Mouse (Mus musculus): ENCODE measurements around the gene Gm42906. TPM values are rescaled to one million over a fixed set of nuclear protein-coding genes. Genes with fewer than 3 reads are reported as not detected.

Gm42906 gene
- polyA plus RNA-seq, 2 experiments = not detected

DNA sequence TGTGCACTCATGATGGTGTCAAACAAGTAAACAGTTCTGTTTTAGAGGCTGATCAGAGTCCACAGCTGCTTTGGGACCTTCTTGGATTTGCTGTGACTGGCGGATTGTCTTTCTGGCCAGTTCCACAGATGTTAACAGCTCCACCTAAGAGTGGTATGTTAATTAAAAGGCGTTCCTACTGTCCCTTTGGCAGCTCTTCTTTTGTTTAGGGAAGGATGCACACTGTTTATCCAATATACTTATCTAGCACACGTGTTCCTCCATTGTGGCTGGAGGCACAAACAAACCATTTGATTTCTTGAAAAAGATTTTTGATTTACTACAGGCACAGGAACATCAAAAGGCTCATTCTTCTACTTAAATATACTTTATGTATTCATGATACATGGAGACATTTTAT, 351.0 kb downstream of the Gm42906 start:
- WGBS (ENCODE audit: insufficient replicate concordance) = 42% methylated on average over 3 of the region's 3 CpGs
- no peak for TF ChIP-seq EP300 (IDR thresholded peaks at IDR 0.05; ENCODE audit: low read depth)
- TF ChIP-seq CTCF (IDR thresholded peaks at IDR 0.05; ENCODE audit: low read depth) = no peak
- H3K27ac ChIP-seq = no peak overlapping the region
- H3K4me2 ChIP-seq (ENCODE audit: low read depth) = no peak overlapping the region
- ATAC-seq (ENCODE audit: insufficient read depth) = no peak
- H3K4me1 ChIP-seq (replicated peaks; ENCODE audit: control insufficient read depth in 2 of 2, insufficient read depth in 2 of 2, low read length in 1 of 2) = peaks cover 0 to 3% of the 10 kb centered on the region in 2 experiments; a peak in 2 of 4 replicates
- no peaks in the 10 kb centered on the region for H3K9me3 ChIP-seq (ENCODE audit: control insufficient read depth, low read length)
- DNase-seq (ENCODE audit: low read depth in 3 of 3, low spot score in 3 of 3) = no peak
- no peak overlapping the region for H3K9ac ChIP-seq (replicated peaks)
- H3K27me3 ChIP-seq (ENCODE audit: control insufficient read depth, insufficient read depth, low read length) = no peaks in the 10 kb centered on the region
- H3K4me3 ChIP-seq (ENCODE audit: insufficient read depth in 1 of 2, low read depth in 2 of 2, low read length in 2 of 2) = no peak overlapping the region
- no peaks in the 10 kb centered on the region for H3K36me3 ChIP-seq (replicated peaks; ENCODE audit: control insufficient read depth, insufficient read depth, low read depth)

GRCm38 (mm10) chr5:151074282-151074681, 353.7 kb downstream of the Gm42906 start:
- Histone ChIP-seq H3K4me3 (ENCODE audit: insufficient read depth in 1 of 2, low read depth in 2 of 2, low read length in 2 of 2) (no peak overlapping the region), H3K9me3 (ENCODE audit: control insufficient read depth, low read length) (no peaks in the 10 kb centered on the region), H3K9ac (replicated peaks) (no peak overlapping the region), H3K4me1 (replicated peaks; ENCODE audit: control insufficient read depth in 2 of 2, insufficient read depth in 2 of 2, low read length in 1 of 2) (0 out of 4 replicates have a peak, but pooled peaks cover 0 to 1% of the 10 kb centered on the region in 2 experiments), H3K4me2 (ENCODE audit: low read depth) (no peak overlapping the region), H3K27ac (no peak overlapping the region), H3K36me3 (replicated peaks; ENCODE audit: control insufficient read depth, insufficient read depth, low read depth) (no peaks in the 10 kb centered on the region), H3K27me3 (ENCODE audit: control insufficient read depth, insufficient read depth, low read length) (no peaks in the 10 kb centered on the region)
- 57% methylated on average over 4 of the region's 4 CpGs for WGBS (ENCODE audit: insufficient replicate concordance)
- DNase-seq (ENCODE audit: low read depth in 3 of 3, low spot score in 3 of 3) (no peak), ATAC-seq (ENCODE audit: insufficient read depth) (no peak)
- no peak for TF ChIP-seq CTCF (IDR thresholded peaks at IDR 0.05; ENCODE audit: low read depth)
- no peak for TF ChIP-seq EP300 (IDR thresholded peaks at IDR 0.05; ENCODE audit: low read depth)

- ATAC-seq (ENCODE audit: insufficient read depth) = no peak
- H3K4me3 ChIP-seq (ENCODE audit: insufficient read depth in 1 of 2, low read depth in 2 of 2, low read length in 2 of 2) = no peak overlapping the region
- no peaks in the 10 kb centered on the region for H3K4me1 ChIP-seq (replicated peaks; ENCODE audit: control insufficient read depth in 2 of 2, insufficient read depth in 2 of 2, low read length in 1 of 2)
- TF ChIP-seq CTCF (IDR thresholded peaks at IDR 0.05; ENCODE audit: low read depth) = no peak
- TF ChIP-seq EP300 (IDR thresholded peaks at IDR 0.05; ENCODE audit: low read depth) = no peak
- no peak overlapping the region for H3K4me2 ChIP-seq (ENCODE audit: low read depth)
- 46% methylated on average over 6 of the region's 6 CpGs for WGBS (ENCODE audit: insufficient replicate concordance)
- no peak for DNase-seq (ENCODE audit: low read depth in 3 of 3, low spot score in 3 of 3)
- no peak overlapping the region for H3K9ac ChIP-seq (replicated peaks)
- no peak overlapping the region for H3K27ac ChIP-seq
- no peaks in the 10 kb centered on the region for H3K9me3 ChIP-seq (ENCODE audit: control insufficient read depth, low read length)
- H3K36me3 ChIP-seq (replicated peaks; ENCODE audit: control insufficient read depth, insufficient read depth, low read depth) = no peaks in the 10 kb centered on the region
- no peaks in the 10 kb centered on the region for H3K27me3 ChIP-seq (ENCODE audit: control insufficient read depth, insufficient read depth, low read length)
These were observed 356.5 kb downstream of the Gm42906 start for GRCm38 (mm10) chr5:151071430-151071829.

- Histone ChIP-seq H3K4me1 (replicated peaks; ENCODE audit: control insufficient read depth in 2 of 2, insufficient read depth in 2 of 2, low read length in 1 of 2) (no peaks in the 10 kb centered on the region), H3K9ac (replicated peaks) (no peak overlapping the region), H3K27ac (no peak overlapping the region), H3K4me2 (ENCODE audit: low read depth) (no peak overlapping the region), H3K27me3 (ENCODE audit: control insufficient read depth, insufficient read depth, low read length) (no peaks in the 10 kb centered on the region), H3K4me3 (ENCODE audit: insufficient read depth in 1 of 2, low read depth in 2 of 2, low read length in 2 of 2) (no peak overlapping the region), H3K9me3 (ENCODE audit: control insufficient read depth, low read length) (no peaks in the 10 kb centered on the region), H3K36me3 (replicated peaks; ENCODE audit: control insufficient read depth, insufficient read depth, low read depth) (no peaks in the 10 kb centered on the region)
- DNase-seq (ENCODE audit: low read depth in 3 of 3, low spot score in 3 of 3) (no peak), ATAC-seq (ENCODE audit: insufficient read depth) (no peak)
- WGBS (ENCODE audit: insufficient replicate concordance) = 58% methylated on average over 6 of the region's 6 CpGs
- no peak for TF ChIP-seq EP300 (IDR thresholded peaks at IDR 0.05; ENCODE audit: low read depth)
These were observed 357.1 kb downstream of the Gm42906 start for GRCm38 (mm10) chr5:151070896-151071295.

DNA sequence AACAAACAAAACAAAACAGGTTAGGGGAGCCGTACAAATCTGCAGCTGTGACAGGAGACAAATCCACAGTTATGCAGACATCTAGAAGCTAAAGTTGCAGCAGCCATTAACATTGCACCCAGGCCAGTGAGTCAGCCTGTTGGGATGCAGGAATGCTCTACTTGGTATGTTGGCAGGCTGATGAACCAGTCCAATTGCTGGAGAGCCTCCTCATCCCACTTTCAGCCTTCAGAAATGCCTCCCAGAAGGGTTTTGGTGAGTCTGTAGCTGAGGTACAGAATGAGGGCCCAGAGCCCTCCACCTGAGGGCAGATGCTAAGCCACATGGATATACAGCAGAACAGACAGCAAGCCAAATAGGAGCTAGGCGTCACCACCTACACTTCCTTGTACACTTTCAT, 358.4 kb downstream of the Gm42906 start:
- ATAC-seq (ENCODE audit: insufficient read depth) = no peak
- WGBS (ENCODE audit: insufficient replicate concordance) = 68% methylated on average over 2 of the region's 2 CpGs

More for the DNA sequence above, 358.4 kb downstream of the Gm42906 start:
- Histone ChIP-seq H3K4me2 (ENCODE audit: low read depth) (no peak overlapping the region), H3K36me3 (replicated peaks; ENCODE audit: control insufficient read depth, insufficient read depth, low read depth) (no peaks in the 10 kb centered on the region), H3K9ac (replicated peaks) (no peak overlapping the region), H3K4me1 (replicated peaks; ENCODE audit: control insufficient read depth in 2 of 2, insufficient read depth in 2 of 2, low read length in 1 of 2) (no peaks in the 10 kb centered on the region), H3K27me3 (ENCODE audit: control insufficient read depth, insufficient read depth, low read length) (no peaks in the 10 kb centered on the region), H3K27ac (no peak overlapping the region), H3K4me3 (ENCODE audit: insufficient read depth in 1 of 2, low read depth in 2 of 2, low read length in 2 of 2) (no peak overlapping the region), H3K9me3 (ENCODE audit: control insufficient read depth, low read length) (no peaks in the 10 kb centered on the region)
- TF ChIP-seq EP300 (IDR thresholded peaks at IDR 0.05; ENCODE audit: low read depth) (no peak), CTCF (IDR thresholded peaks at IDR 0.05; ENCODE audit: low read depth) (no peak)
- no peak for DNase-seq (ENCODE audit: low read depth in 3 of 3, low spot score in 3 of 3)
